Mouse (Mus musculus) CH12.LX (cell line): ENCODE measurements at regions not wholly inside any gene's neighbourhood (a gene's known extent, or its start where the extent isn't known, plus 50 kb on each side); places are given as distances from the start of the nearest gene placed in this dataset.
A peak's percentile ranks its signal among the peaks of the same experiment; 100 is the strongest.

ENCODE experiments used
- DNase-seq: peaks from one replicate; pipeline ENCODE4 v3.0.0-alpha.2; 2013; ENCODE audit errors: extremely low read depth
- H3K27ac ChIP-seq: 2 replicates; pipeline ENCODE4 v1.5.1; 2012; ENCODE audit warnings: low read depth, mild to moderate bottlenecking, control low read depth, moderate library complexity; ENCODE audit not compliant: insufficient read depth
- H3K27me3 ChIP-seq: replicated peaks from 2 replicates; pipeline ENCODE3; 2012; ENCODE audit warnings: inconsistent platforms
- H3K36me3 ChIP-seq, 2 experiments: replicated peaks in 1 of 2; 2 replicates each; pipeline versions ENCODE3 to v1.6.1; 2012; ENCODE audit warnings: inconsistent platforms in 1 of 2, low read length in 1 of 2, mild to moderate bottlenecking in 1 of 2, mixed read lengths in 1 of 2, moderate library complexity in 1 of 2; ENCODE audit not compliant: control insufficient read depth in 1 of 2, insufficient read depth in 1 of 2
- H3K4me1 ChIP-seq, 2 experiments: 2 replicates each; pipeline ENCODE4 v1.6.1; 2012; ENCODE audit warnings: inconsistent platforms in 1 of 2, moderate library complexity in 1 of 2; ENCODE audit not compliant: insufficient read depth in 2 of 2, control insufficient read depth in 1 of 2
- H3K4me2 ChIP-seq: 2 replicates; pipeline ENCODE4 v1.6.1; 2012; ENCODE audit warnings: low read depth, mild to moderate bottlenecking, control low read depth; ENCODE audit not compliant: poor library complexity, insufficient read depth, severe bottlenecking
- H3K4me3 ChIP-seq, 3 experiments: fragments of 150-350 bp in 1 of 3; sonication (generic) in 1 of 3; replicated peaks in 1 of 3; 2 replicates each; pipeline versions ENCODE3 to v1.5.1; 2011 to 2012; ENCODE audit warnings: low read depth in 2 of 3, low read length in 2 of 3, mild to moderate bottlenecking in 2 of 3, moderate library complexity in 2 of 3, control low read depth in 1 of 3, improper control_type of control experiment in 1 of 3, inconsistent platforms in 1 of 3, mixed read lengths in 1 of 3; ENCODE audit not compliant: poor library complexity in 1 of 3
- H3K79me2 ChIP-seq: replicated peaks from 2 replicates; pipeline ENCODE4 v1.6.1; 2012; ENCODE audit warnings: mild to moderate bottlenecking, moderate library complexity; ENCODE audit not compliant: control insufficient read depth, poor library complexity, insufficient read depth, severe bottlenecking; ENCODE audit errors: extremely low read depth
- H3K9ac ChIP-seq: 2 replicates; pipeline ENCODE4 v1.6.1; 2012; ENCODE audit warnings: low read depth, mild to moderate bottlenecking, control low read depth, moderate library complexity; ENCODE audit not compliant: insufficient read depth
- H3K9me3 ChIP-seq: replicated peaks from 2 replicates; pipeline ENCODE3; 2012; ENCODE audit warnings: low read length, inconsistent platforms, mixed read lengths
- BHLHE40 ChIP-seq: IDR thresholded peaks from 2 replicates; pipeline ENCODE4 v1.6.1; 2011; ENCODE audit warnings: mild to moderate bottlenecking, low read depth, low read length, improper control_type of control experiment
- CHD2 ChIP-seq: IDR thresholded peaks from 2 replicates; pipeline ENCODE4 v1.6.1; 2011; ENCODE audit warnings: low read length, improper control_type of control experiment
- ETS1 ChIP-seq: conservative IDR thresholded peaks from 2 replicates; pipeline ENCODE4 v1.6.1; 2012; ENCODE audit warnings: low read depth, mild to moderate bottlenecking, inconsistent platforms, low read length, improper control_type of control experiment, moderate library complexity
- IRF4 ChIP-seq: IDR thresholded peaks from 2 replicates; pipeline ENCODE4 v1.6.1; 2014; ENCODE audit warnings: low read depth, mild to moderate bottlenecking, inconsistent platforms, low read length, improper control_type of control experiment
- JUND ChIP-seq: conservative IDR thresholded peaks from 2 replicates; pipeline ENCODE4 v1.6.1; 2011; ENCODE audit warnings: low read depth, low read length, improper control_type of control experiment
- MAFK ChIP-seq: IDR thresholded peaks from 2 replicates; pipeline ENCODE4 v1.6.1; 2011; ENCODE audit warnings: low read length, improper control_type of control experiment; ENCODE audit not compliant: insufficient replicate concordance
- MAX ChIP-seq: IDR thresholded peaks from 2 replicates; pipeline ENCODE4 v1.6.1; 2011; ENCODE audit warnings: low read length, improper control_type of control experiment
- MAZ ChIP-seq: IDR thresholded peaks from 2 replicates; pipeline ENCODE4 v1.6.1; 2012; ENCODE audit warnings: low read depth, mild to moderate bottlenecking, inconsistent platforms, low read length, improper control_type of control experiment, moderate library complexity
- MEF2A ChIP-seq: IDR thresholded peaks from 2 replicates; pipeline ENCODE4 v1.6.1; 2014; ENCODE audit warnings: low read depth, mild to moderate bottlenecking, inconsistent platforms, low read length, improper control_type of control experiment, borderline replicate concordance
- MYC ChIP-seq: IDR thresholded peaks from 2 replicates; pipeline ENCODE4 v1.6.1; 2011; ENCODE audit warnings: low read depth, mild to moderate bottlenecking, improper control_type of control experiment, low read length
- NRF1 ChIP-seq: IDR thresholded peaks from 2 replicates; pipeline ENCODE4 v1.6.1; 2014; ENCODE audit warnings: low read depth, mild to moderate bottlenecking, inconsistent platforms, low read length, improper control_type of control experiment, moderate library complexity
- RAD21 ChIP-seq: IDR thresholded peaks from 2 replicates; pipeline ENCODE4 v1.6.1; 2011; ENCODE audit warnings: low read depth, mild to moderate bottlenecking, low read length, improper control_type of control experiment, moderate library complexity
- RCOR1 ChIP-seq: conservative IDR thresholded peaks from 2 replicates; pipeline ENCODE4 v1.6.1; 2012; ENCODE audit warnings: low read depth, mild to moderate bottlenecking, inconsistent platforms, low read length, improper control_type of control experiment
- SMC3 ChIP-seq: IDR thresholded peaks from 2 replicates; pipeline ENCODE4 v1.6.1; 2011; ENCODE audit warnings: low read depth, low read length, improper control_type of control experiment
- TCF12 ChIP-seq: IDR thresholded peaks from 2 replicates; pipeline ENCODE4 v1.6.1; 2014; ENCODE audit warnings: low read depth, mild to moderate bottlenecking, inconsistent platforms, low read length, improper control_type of control experiment
- ZNF384 ChIP-seq: IDR thresholded peaks from 2 replicates; pipeline ENCODE4 v1.6.1; 2012; ENCODE audit warnings: low read depth, low read length, improper control_type of control experiment, inconsistent platforms
- dilution Hi-C: fragments of 300-500 bp; cut with MboI; formaldehyde crosslinking; loops from 2 replicates; pipeline ENCODE4 v1.14.3; 2020; ENCODE audit warnings: low sequenced_read_pairs; ENCODE audit not compliant: extremely low pct_unique_long_range_greater_than_20kb, extremely low pct_ligation_motif_present
- in situ Hi-C: fragments of 300-500 bp; cut with MboI; formaldehyde crosslinking; loops from 3 replicates; pipeline ENCODE4 v1.14.3; 2019; ENCODE audit warnings: low sequenced_read_pairs, low pct_ligation_motif_present, low pct_unique_long_range_greater_than_20kb, mixed read lengths

DNA sequence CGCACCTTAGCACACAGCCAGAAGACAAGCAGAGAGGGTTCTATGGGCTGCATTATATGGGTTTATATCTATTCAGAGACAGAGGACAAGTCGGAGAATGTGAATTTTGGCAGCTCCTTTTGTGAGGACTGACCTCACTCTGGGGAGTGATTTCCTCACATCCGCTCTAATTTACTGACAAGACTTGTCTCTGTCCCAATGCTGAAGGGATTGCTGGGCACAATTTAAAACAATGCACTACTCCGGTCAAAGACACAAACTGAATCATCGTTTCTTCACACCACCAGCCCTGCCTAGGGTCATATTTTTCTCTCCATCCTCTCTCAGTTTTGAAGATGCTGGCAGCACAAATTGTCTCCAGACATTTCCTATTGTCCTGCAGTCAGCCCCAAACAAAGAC lies 438.2 kb upstream of the Gm10131 start:
- no peak overlapping the region for H3K27ac ChIP-seq
- H3K79me2 ChIP-seq: no peaks in the 10 kb centered on the region
- H3K9me3 ChIP-seq: no peaks in the 10 kb centered on the region
- no peak for TF ChIP-seq NRF1
- no peak for TF ChIP-seq MEF2A
- no peak for TF ChIP-seq JUND
- TF ChIP-seq MAX: no peak
- no peak for TF ChIP-seq BHLHE40
- TF ChIP-seq RCOR1: no peak
- TF ChIP-seq RAD21: no peak
- TF ChIP-seq TCF12: no peak
- TF ChIP-seq MYC: no peak
- TF ChIP-seq SMC3: no peak
- 0 out of 4 replicates have a peak, but pooled peaks cover 0 to 3% of the 10 kb centered on the region in 2 experiments for H3K4me1 ChIP-seq
- in situ Hi-C loops (no loop called here), dilution Hi-C loops (no loop called here)
- no peak overlapping the region for H3K4me2 ChIP-seq
- no peak for DNase-seq
- no peaks in the 10 kb centered on the region for H3K36me3 ChIP-seq
- no peaks in the 10 kb centered on the region for H3K27me3 ChIP-seq
- no peak overlapping the region for H3K4me3 ChIP-seq
- H3K9ac ChIP-seq: no peak overlapping the region

DNA sequence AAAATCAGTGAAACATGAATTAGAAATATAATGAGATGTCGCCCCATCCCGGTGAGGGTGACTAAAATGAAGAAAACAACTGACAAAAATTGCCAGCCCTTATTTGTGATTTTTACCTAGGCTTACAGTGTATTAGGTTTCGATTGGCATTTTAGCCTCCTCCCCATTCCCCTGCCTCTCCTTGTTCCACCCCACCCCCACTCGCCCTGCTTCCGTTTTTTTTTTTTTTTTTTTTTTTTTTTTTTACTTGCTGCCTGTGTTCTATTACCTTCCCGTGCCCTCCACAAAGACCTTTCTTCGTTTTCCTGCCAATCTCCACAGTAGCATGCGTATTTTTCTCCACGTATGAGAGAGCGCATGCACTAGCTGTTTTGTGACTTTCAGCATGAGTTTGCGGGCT lies 435.3 kb upstream of the Gm10131 start:
- Histone ChIP-seq H3K9me3 (no peaks in the 10 kb centered on the region), H3K27me3 (no peaks in the 10 kb centered on the region), H3K4me3 (no peak overlapping the region), H3K79me2 (no peaks in the 10 kb centered on the region), H3K9ac (no peak overlapping the region), H3K4me1 (0 out of 4 replicates have a peak, but pooled peaks cover 0 to 3% of the 10 kb centered on the region in 2 experiments), H3K4me2 (peak overlapping the region; percentile 44; the same call in 1 of the 2 replicates), H3K36me3 (no peaks in the 10 kb centered on the region), H3K27ac (no peak overlapping the region)
- dilution Hi-C loops (no loop called here), in situ Hi-C loops (no loop called here)
- TF ChIP-seq IRF4 (peak; percentile 35; the same call in 1 of the 2 replicates), JUND (no peak), ZNF384 (peak; percentile 97), MAFK (no peak), NRF1 (no peak), MAZ (no peak), CHD2 (peak; percentile 51), ETS1 (no peak)
- no peak for DNase-seq
